Mouse (Mus musculus) retina, adult 2 months (tissue): ENCODE measurements around the gene Ube2k.
A peak's percentile ranks its signal among the peaks of the same experiment; 100 is the strongest.

ENCODE experiments used
- DNase-seq: peaks from one replicate; pipeline ENCODE4 v3.0.0-alpha.2; 2012; ENCODE audit warnings: low read depth, low spot score

Gene Ube2k

GRCm38 (mm10) chr5:65537420-65538071, 513 bp downstream of the Ube2k start:
- DNase-seq: peak; percentile 28

- DNase-seq: no peak
These were observed 1.1 kb downstream of the Ube2k start for GRCm38 (mm10) chr5:65538121-65538520.

DNA sequence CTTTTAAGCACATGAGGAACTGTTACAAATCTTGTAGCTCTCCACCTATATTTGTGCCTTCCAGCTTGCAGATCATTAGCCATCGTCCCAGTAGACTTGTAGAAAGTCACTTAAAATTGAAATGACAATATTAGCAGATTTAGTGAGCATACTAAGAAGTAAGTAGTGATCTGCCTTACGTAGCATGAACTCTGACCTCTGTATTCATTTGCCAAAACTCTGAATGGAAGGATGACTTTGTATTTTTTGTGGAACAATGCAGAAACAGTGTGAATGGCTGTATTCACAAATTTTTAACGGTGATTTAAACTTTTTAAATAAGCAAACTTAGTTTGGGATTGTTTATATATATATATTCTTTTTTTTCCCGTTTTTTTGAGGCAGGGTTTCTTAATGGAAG, 1.8 kb downstream of the Ube2k start:
- no peak for DNase-seq

DNA sequence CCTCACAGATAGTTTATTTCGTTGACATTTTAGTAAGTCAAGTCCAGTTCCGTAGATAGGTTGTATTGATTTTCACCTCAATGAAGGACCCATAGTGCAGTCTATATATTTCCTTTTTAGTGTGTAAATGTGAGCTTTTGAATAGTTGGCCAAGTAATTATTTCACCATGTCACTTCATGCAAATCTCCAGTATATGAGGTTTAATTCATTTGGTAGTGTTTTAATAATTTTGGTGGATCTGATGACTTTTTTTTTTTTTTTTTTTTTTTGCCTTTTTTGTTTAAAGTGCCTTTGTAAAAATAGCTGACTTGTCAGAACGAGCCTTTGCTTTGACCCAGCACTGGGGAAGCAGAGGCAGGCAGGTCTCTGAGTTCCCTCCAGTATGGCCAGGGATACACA, 2.8 kb downstream of the Ube2k start:
- no peak for DNase-seq

- no peak for DNase-seq
These were observed 4.9 kb downstream of the Ube2k start for GRCm38 (mm10) chr5:65541889-65542288.

GRCm38 (mm10) chr5:65543491-65543890, 6.5 kb downstream of the Ube2k start:
- no peak for DNase-seq

- no peak for DNase-seq
These were observed 7.6 kb downstream of the Ube2k start for GRCm38 (mm10) chr5:65544616-65545015.

- no peak for DNase-seq
These were observed 12.6 kb downstream of the Ube2k start for GRCm38 (mm10) chr5:65549677-65550076.

DNA sequence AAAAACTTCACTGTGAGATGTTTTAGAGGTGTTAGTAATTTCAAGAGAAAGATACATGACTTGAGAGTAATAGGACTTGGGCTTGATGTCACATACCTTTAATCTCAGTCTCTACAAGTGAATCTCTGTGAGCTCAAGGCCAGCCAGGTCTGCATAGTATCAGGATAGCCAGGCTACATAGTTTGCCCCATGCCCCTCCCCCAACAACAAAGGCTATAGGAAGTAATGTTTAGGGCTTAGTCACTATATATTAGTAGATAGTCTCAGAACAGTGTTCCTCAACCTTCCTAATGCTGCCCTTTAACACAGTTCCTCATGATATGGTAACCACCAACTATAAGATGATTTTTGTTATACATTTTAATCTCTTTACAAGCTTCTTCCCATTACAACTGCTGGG, 20.1 kb downstream of the Ube2k start:
- no peak for DNase-seq

- DNase-seq: no peak
These were observed 24.3 kb downstream of the Ube2k start for GRCm38 (mm10) chr5:65561125-65561893.

DNA sequence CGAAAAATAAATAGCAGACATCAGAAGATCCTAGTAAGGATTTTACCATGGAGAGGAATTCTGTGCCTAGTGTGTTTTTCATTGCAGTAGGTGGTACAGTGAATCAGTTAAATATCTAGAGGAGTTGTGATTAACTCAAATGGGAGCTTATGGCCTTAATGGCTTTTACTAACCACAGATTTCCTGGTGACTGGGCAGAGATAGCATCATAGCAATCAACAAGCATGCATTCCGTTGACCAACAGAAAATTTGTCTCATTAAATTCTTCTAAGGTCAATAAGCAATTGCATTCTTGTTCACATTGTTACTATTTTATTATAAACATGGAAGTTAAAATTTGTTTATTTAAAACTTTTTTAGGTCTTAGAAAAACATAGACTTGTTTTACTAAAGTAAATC, 28.5 kb downstream of the Ube2k start:
- no peak for DNase-seq

DNA sequence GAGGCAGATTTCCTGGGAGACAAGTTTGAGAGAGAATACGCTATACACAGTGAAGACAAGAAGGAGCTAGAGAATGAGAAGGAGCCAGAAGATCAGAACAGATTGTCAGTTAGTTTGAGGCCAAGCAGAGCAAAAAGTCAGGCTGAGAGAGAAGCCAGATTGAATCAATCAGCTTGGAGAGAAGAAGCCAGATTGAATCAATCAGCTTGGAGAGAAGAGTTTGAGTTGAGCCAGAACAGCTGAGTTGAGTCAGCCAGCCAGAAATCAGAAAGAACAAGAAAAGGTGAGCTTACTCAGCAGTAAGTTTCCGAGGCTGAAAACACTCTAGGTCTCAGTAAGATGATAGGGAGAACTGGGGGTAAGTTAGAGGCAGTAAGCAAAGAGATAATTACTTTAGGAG, 37.8 kb downstream of the Ube2k start:
- no peak for DNase-seq

GRCm38 (mm10) chr5:65575896-65576295, 38.9 kb downstream of the Ube2k start:
- no peak for DNase-seq

- no peak for DNase-seq
These were observed 41.5 kb downstream of the Ube2k start for GRCm38 (mm10) chr5:65578545-65578944.

GRCm38 (mm10) chr5:65586291-65586690, 49.3 kb downstream of the Ube2k start:
- DNase-seq: no peak

DNA sequence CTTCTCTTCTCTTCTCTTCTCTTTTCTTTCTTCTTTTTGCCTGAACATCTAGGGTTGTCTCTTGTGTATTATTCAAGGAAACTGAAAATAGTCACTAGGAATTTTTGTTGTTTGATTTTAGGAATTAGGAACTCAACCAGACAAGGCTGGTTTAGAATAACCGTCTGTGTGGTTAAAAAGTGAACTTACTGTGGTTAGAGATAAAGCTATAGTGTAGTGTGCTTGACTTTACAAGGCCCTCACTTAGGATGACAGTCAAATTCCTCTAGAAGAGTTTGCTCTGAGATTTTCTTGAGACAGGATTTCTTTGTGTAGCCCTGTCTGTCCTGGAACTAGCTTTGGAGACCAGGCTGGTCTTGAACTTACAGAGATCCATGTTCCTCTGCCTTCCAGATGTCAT, 53.2 kb downstream of the Ube2k start:
- DNase-seq: no peak

DNA sequence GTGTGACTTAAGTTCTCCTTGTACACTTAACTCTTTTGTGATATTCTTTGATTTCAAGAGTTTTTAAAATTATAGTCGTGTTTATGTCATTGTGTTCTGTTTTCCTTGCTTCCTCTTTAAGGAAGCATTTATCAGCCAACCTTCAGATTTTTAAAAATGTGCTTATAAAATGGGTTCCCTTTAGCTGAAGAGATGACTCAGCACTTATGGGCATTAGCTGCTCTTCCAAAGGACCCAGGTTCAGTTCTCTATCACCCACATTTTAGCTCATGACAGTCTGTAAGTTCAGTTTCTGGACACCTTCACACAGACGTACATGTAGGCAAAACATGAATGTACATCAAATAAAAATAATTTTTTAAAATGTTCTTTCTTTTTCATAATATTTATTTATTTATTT, 55.4 kb downstream of the Ube2k start:
- no peak for DNase-seq

DNA sequence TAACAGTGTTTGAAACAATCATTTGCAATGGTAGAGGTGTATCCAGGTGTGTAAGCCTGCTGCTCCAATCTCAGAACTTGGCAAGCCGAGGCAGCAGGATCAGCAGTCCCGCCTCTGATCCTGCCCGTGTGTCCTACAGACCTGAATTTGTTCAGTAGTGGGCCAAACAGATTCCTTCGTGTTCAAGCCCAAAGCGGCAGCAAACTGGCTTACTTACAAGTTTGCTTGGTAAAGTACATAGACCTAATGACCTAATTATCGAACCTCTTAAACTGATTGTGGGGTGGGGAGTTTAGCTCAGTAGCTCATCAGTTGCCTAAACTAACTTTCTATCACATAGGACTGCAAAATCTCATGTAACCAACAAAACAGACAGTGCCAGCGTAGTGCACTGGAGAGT, 62.6 kb downstream of the Ube2k start:
- DNase-seq: no peak

- no peak for DNase-seq
These were observed 69.8 kb downstream of the Ube2k start for GRCm38 (mm10) chr5:65606820-65607219.

DNA sequence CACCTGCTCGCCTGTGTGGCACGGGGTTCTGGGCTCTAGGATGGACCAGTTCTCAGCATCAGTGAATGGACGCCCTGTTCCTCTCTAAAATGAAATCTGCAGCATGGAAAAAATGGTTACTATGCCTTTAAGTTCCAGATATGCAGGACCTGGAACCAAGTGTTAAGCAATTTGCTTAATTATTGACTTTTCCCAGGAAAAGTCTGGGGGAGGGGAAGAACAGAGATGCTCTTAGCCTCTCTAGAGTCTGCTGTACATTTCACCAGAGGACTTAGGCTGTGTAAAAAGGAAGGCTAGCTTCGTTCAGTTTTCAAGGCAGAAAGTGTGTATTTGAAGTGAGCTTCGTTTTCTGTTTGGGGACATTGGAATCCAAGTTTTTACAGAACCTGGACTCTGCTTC, 72.7 kb downstream of the Ube2k start:
- DNase-seq: no peak

- DNase-seq: no peak
These were observed 73.5 kb downstream of the Ube2k start for GRCm38 (mm10) chr5:65610541-65610940.

GRCm38 (mm10) chr5:65613152-65613924, 76.3 kb downstream of the Ube2k start:
- no peak for DNase-seq

DNA sequence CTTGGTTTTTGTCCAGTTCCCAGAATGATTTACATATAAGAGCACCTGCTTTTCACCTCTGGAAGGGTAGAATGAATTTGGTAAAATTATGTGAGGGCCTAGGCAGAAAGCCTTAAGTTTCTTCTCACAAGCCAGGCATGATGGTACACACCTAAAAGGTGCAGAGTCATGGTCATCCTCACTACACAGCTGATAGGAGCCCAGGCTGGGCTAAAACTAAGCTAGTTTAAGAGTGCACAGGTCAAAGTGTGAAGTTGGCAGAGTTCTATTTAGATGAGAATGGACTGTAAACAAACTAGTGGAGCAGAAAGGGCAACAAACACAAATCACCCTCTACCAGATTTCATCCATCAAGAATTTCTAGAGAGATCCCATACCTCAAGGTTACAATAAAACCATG, 87.3 kb downstream of the Ube2k start:
- no peak for DNase-seq
